Mouse (Mus musculus): ENCODE results near the gene Mcm2. TPM values are rescaled to one million over a fixed set of nuclear protein-coding genes. Genes with fewer than 3 reads are reported as not detected.

Mcm2 gene
- total RNA-seq, 2 experiments from 2014 or later, result 6.6 to 7.5 TPM

GRCm38 (mm10) chr6:88936342-88937213 lies 38.0 kb upstream of the Mcm2 start:
- H3K27ac ChIP-seq, result 0 out of 2 replicates have a peak overlapping the region, but pooled peaks have one; percentile 1
- DNase-seq, result no peak
- no peak overlapping the region for H3K4me3 ChIP-seq
- intact Hi-C loops (cut with DNase I), result loop anchor here (5.0 kb wide), 2 partner anchors 301 to 426 kb away; partner anchors contain the start of gene Plxna1
- TF ChIP-seq CTCF (IDR thresholded peaks at IDR 0.05), result no peak

- intact Hi-C loops (cut with DNase I), result loop anchor here (1.0 to 5.0 kb wide), 5 partner anchors 69 to 426 kb away; partner anchors contain the start of gene Plxna1
- TF ChIP-seq CTCF (IDR thresholded peaks at IDR 0.05), result peak; percentile 59
- Histone ChIP-seq H3K4me3 (no peak overlapping the region), H3K27ac (0 out of 2 replicates have a peak overlapping the region, but pooled peaks have one; percentile 1)
- peak; percentile 67 for DNase-seq
Measured at GRCm38 (mm10) chr6:88935735-88936276, 37.2 kb upstream of the Mcm2 start.

- intact Hi-C loops (cut with DNase I), result loop anchor here (1.0 to 5.0 kb wide), 5 partner anchors 70 to 427 kb away; partner anchors contain the start of gene Plxna1
- no peak for TF ChIP-seq CTCF (IDR thresholded peaks at IDR 0.05)
- H3K27ac ChIP-seq, result no peak overlapping the region
- H3K4me3 ChIP-seq, result no peak overlapping the region
- DNase-seq, result no peak
Measured at GRCm38 (mm10) chr6:88934816-88935215, 36.2 kb upstream of the Mcm2 start.

- H3K4me3 ChIP-seq, result no peak overlapping the region
- H3K27ac ChIP-seq, result no peak overlapping the region
- intact Hi-C loops (cut with DNase I), result loop anchor here (2.0 kb wide), 2 partner anchors 71 to 103 kb away; no protein-coding TSS in a partner anchor
- no peak for DNase-seq
- TF ChIP-seq CTCF (IDR thresholded peaks at IDR 0.05), result no peak
Measured at GRCm38 (mm10) chr6:88934132-88934531, 35.6 kb upstream of the Mcm2 start.

- intact Hi-C loops (cut with DNase I), result loop anchor here (2.0 kb wide), 1 partner anchor 701 kb away; no protein-coding TSS in a partner anchor
- no peak for TF ChIP-seq CTCF (IDR thresholded peaks at IDR 0.05)
- no peak for DNase-seq
Measured at GRCm38 (mm10) chr6:88931449-88931848, 32.9 kb upstream of the Mcm2 start.

GRCm38 (mm10) chr6:88930049-88930448 lies 31.5 kb upstream of the Mcm2 start:
- DNase-seq, result no peak
- H3K27ac ChIP-seq, result no peak overlapping the region
- TF ChIP-seq CTCF (IDR thresholded peaks at IDR 0.05), result no peak
- intact Hi-C loops (cut with DNase I), result loop anchor here (2.0 kb wide), 1 partner anchor 703 kb away; no protein-coding TSS in a partner anchor
- H3K4me3 ChIP-seq, result no peak overlapping the region

More at GRCm38 (mm10) chr6:88931449-88931848, 32.9 kb upstream of the Mcm2 start:
- Histone ChIP-seq H3K27ac (no peak overlapping the region), H3K4me3 (no peak overlapping the region)

GRCm38 (mm10) chr6:88929451-88929850 lies 30.9 kb upstream of the Mcm2 start:
- Histone ChIP-seq H3K4me3 (no peak overlapping the region), H3K27ac (no peak overlapping the region)
- TF ChIP-seq CTCF (IDR thresholded peaks at IDR 0.05), result no peak
- DNase-seq, result no peak
- intact Hi-C loops (cut with DNase I), result no loop called here

GRCm38 (mm10) chr6:88928576-88928975 lies 30.0 kb upstream of the Mcm2 start:
- intact Hi-C loops (cut with DNase I), result no loop called here
- no peak for TF ChIP-seq CTCF (IDR thresholded peaks at IDR 0.05)

GRCm38 (mm10) chr6:88928026-88928425 lies 29.4 kb upstream of the Mcm2 start:
- H3K4me3 ChIP-seq, result no peak overlapping the region
- no peak overlapping the region for H3K27ac ChIP-seq
- no peak for TF ChIP-seq CTCF (IDR thresholded peaks at IDR 0.05)
- intact Hi-C loops (cut with DNase I), result no loop called here
- DNase-seq, result no peak

More at GRCm38 (mm10) chr6:88928576-88928975, 30.0 kb upstream of the Mcm2 start:
- no peak overlapping the region for H3K27ac ChIP-seq
- DNase-seq, result no peak
- no peak overlapping the region for H3K4me3 ChIP-seq

- intact Hi-C loops (cut with DNase I), result loop anchor here (2.0 kb wide), 2 partner anchors 105 to 625 kb away; no protein-coding TSS in a partner anchor
- H3K27ac ChIP-seq, result peak overlapping the region; percentile 81
- peak; percentile 79 for DNase-seq
- H3K4me3 ChIP-seq, result no peak overlapping the region
- peak; percentile 97 for TF ChIP-seq CTCF (IDR thresholded peaks at IDR 0.05)
Measured at GRCm38 (mm10) chr6:88927595-88927994, 29.0 kb upstream of the Mcm2 start.

GRCm38 (mm10) chr6:88926870-88927269 lies 28.3 kb upstream of the Mcm2 start:
- no peak for TF ChIP-seq CTCF (IDR thresholded peaks at IDR 0.05)
- no peak for DNase-seq
- Histone ChIP-seq H3K27ac (peak overlapping the region; percentile 81), H3K4me3 (no peak overlapping the region)
- intact Hi-C loops (cut with DNase I), result loop anchor here (2.0 kb wide), 2 partner anchors 106 to 626 kb away; no protein-coding TSS in a partner anchor

- Histone ChIP-seq H3K4me3 (no peak overlapping the region), H3K27ac (peak overlapping the region; percentile 81)
- no peak for TF ChIP-seq CTCF (IDR thresholded peaks at IDR 0.05)
- intact Hi-C loops (cut with DNase I), result loop anchor here (2.0 kb wide), 2 partner anchors 107 to 627 kb away; no protein-coding TSS in a partner anchor
- no peak for DNase-seq
Measured at GRCm38 (mm10) chr6:88925640-88926205, 27.1 kb upstream of the Mcm2 start.

All from gastrocnemius, adult 2 months (tissue).